Mouse (Mus musculus) embryonic facial prominence, embryonic 11.5 days (tissue): ENCODE measurements at regions not wholly inside any gene's neighbourhood (a gene's known extent, or its start where the extent isn't known, plus 50 kb on each side); places are given as distances from the start of the nearest gene placed in this dataset.

Source experiments
- ATAC-seq: fragments of 200-750 bp; cut with Nextera tagmentation; replicated peaks from 2 replicates; pipeline ENCODE4 v1.8.0; 2017; ENCODE audit warnings: low read depth; ENCODE audit not compliant: insufficient number of reproducible peaks, low FRiP score, low TSS enrichment
- DNase-seq: peaks from one replicate; pipeline ENCODE4 v3.0.0-alpha.2; 2015; ENCODE audit warnings: low spot score
- H3K27ac ChIP-seq: fragments of 300-500 bp; sonication (generic); replicated peaks from 2 replicates; pipeline ENCODE4 v1.5.1; 2014; ENCODE audit warnings: mild to moderate bottlenecking, low read depth, low read length, control low read depth
- H3K27me3 ChIP-seq: fragments of 300-500 bp; sonication (generic); 2 replicates; pipeline ENCODE4 v1.6.1; 2014; ENCODE audit warnings: mild to moderate bottlenecking, low read length, moderate library complexity, mixed read lengths; ENCODE audit not compliant: control insufficient read depth, insufficient read depth
- H3K36me3 ChIP-seq: fragments of 300-500 bp; sonication (generic); replicated peaks from 2 replicates; pipeline ENCODE4 v1.6.1; 2014; ENCODE audit warnings: low read depth, mild to moderate bottlenecking, low read length, moderate library complexity, mixed read lengths; ENCODE audit not compliant: control insufficient read depth, insufficient read depth
- H3K4me1 ChIP-seq: fragments of 300-500 bp; sonication (generic); 2 replicates; pipeline ENCODE4 v1.6.1; 2014; ENCODE audit warnings: low read length, mixed read lengths; ENCODE audit not compliant: control insufficient read depth, insufficient read depth
- H3K4me2 ChIP-seq: fragments of 300-500 bp; sonication (generic); 2 replicates; pipeline ENCODE4 v1.6.1; 2014; ENCODE audit warnings: low read depth, mild to moderate bottlenecking, control low read depth, low read length, moderate library complexity
- H3K4me3 ChIP-seq: fragments of 300-500 bp; sonication (generic); 2 replicates; pipeline ENCODE4 v1.5.1; 2014; ENCODE audit warnings: low read depth, low read length, control low read depth
- H3K9ac ChIP-seq: fragments of 300-500 bp; sonication (generic); replicated peaks from 2 replicates; pipeline ENCODE4 v1.6.1; 2014; ENCODE audit warnings: mild to moderate bottlenecking, control low read depth, low read length
- H3K9me3 ChIP-seq: fragments of 300-500 bp; sonication (generic); replicated peaks from 2 replicates; pipeline ENCODE4 v1.6.1; 2016; ENCODE audit warnings: mild to moderate bottlenecking, low read length, inconsistent platforms, mixed read lengths; ENCODE audit not compliant: control insufficient read depth
- WGBS: fragments of 180-500 bp; shearing (Covaris S2); extraction: QIAGEN DNeasy Blood & Tissue Kit; methylation state at CpG from one replicate; pipeline ENCODE4 v1.1.7; 2014; 5-methylcytosine and 5-hydroxymethylcytosine counted together

GRCm38 (mm10) chr4:53304782-53305385 lies 135.3 kb upstream of the Slc44a1 start:
- Histone ChIP-seq H3K9me3 (no peaks in the 10 kb centered on the region), H3K27me3 (no peaks in the 10 kb centered on the region), H3K36me3 (no peaks in the 10 kb centered on the region), H3K9ac (no peak overlapping the region), H3K4me2 (no peak overlapping the region), H3K4me1 (no peaks in the 10 kb centered on the region), H3K27ac (no peak overlapping the region), H3K4me3 (no peak overlapping the region)
- no peak for DNase-seq
- no peak for ATAC-seq
- 85% methylated on average over 4 of the region's 4 CpGs for WGBS

- no peak overlapping the region for H3K4me3 ChIP-seq
- no peak for ATAC-seq
- H3K4me1 ChIP-seq: no peaks in the 10 kb centered on the region
- H3K9ac ChIP-seq: no peak overlapping the region
- no peaks in the 10 kb centered on the region for H3K9me3 ChIP-seq
- no peaks in the 10 kb centered on the region for H3K36me3 ChIP-seq
- H3K27ac ChIP-seq: no peak overlapping the region
- no peaks in the 10 kb centered on the region for H3K27me3 ChIP-seq
- no peak for DNase-seq
- WGBS: 70% methylated on average over 2 of the region's 2 CpGs
- H3K4me2 ChIP-seq: no peak overlapping the region
Measured at GRCm38 (mm10) chr4:53304290-53304654, 135.9 kb upstream of the Slc44a1 start.

- no peak for DNase-seq
- Histone ChIP-seq H3K9ac (no peak overlapping the region), H3K36me3 (no peaks in the 10 kb centered on the region), H3K27ac (no peak overlapping the region), H3K4me3 (no peak overlapping the region), H3K4me1 (no peaks in the 10 kb centered on the region), H3K9me3 (no peaks in the 10 kb centered on the region), H3K27me3 (no peaks in the 10 kb centered on the region), H3K4me2 (no peak overlapping the region)
- WGBS: 75% methylated on average over 4 of the region's 4 CpGs
- ATAC-seq: no peak
Measured at GRCm38 (mm10) chr4:53303621-53304289, 136.5 kb upstream of the Slc44a1 start.

GRCm38 (mm10) chr4:53297975-53298374 lies 138.3 kb upstream of the Abca1 start:
- no peak overlapping the region for H3K27ac ChIP-seq
- no peaks in the 10 kb centered on the region for H3K4me1 ChIP-seq
- no peak overlapping the region for H3K9ac ChIP-seq
- no peaks in the 10 kb centered on the region for H3K36me3 ChIP-seq
- DNase-seq (no peak), ATAC-seq (no peak)
- H3K4me2 ChIP-seq: no peak overlapping the region
- H3K27me3 ChIP-seq: no peaks in the 10 kb centered on the region
- H3K9me3 ChIP-seq: no peaks in the 10 kb centered on the region
- no peak overlapping the region for H3K4me3 ChIP-seq

GRCm38 (mm10) chr4:53292606-53293005 lies 132.9 kb upstream of the Abca1 start:
- Histone ChIP-seq H3K4me2 (no peak overlapping the region), H3K36me3 (no peaks in the 10 kb centered on the region), H3K4me1 (no peaks in the 10 kb centered on the region), H3K9me3 (no peaks in the 10 kb centered on the region), H3K4me3 (no peak overlapping the region), H3K27ac (no peak overlapping the region), H3K9ac (no peak overlapping the region), H3K27me3 (no peaks in the 10 kb centered on the region)
- DNase-seq: no peak
- WGBS: 87% methylated on average over 3 of the region's 3 CpGs
- no peak for ATAC-seq

- ATAC-seq (no peak), DNase-seq (no peak)
- H3K27me3 ChIP-seq: no peaks in the 10 kb centered on the region
- no peaks in the 10 kb centered on the region for H3K9me3 ChIP-seq
- H3K36me3 ChIP-seq: no peaks in the 10 kb centered on the region
- H3K4me1 ChIP-seq: no peaks in the 10 kb centered on the region
- WGBS: 49% methylated on average over 12 of the region's 12 CpGs
- no peak overlapping the region for H3K4me3 ChIP-seq
- H3K9ac ChIP-seq: no peak overlapping the region
- no peak overlapping the region for H3K4me2 ChIP-seq
- no peak overlapping the region for H3K27ac ChIP-seq
Measured at GRCm38 (mm10) chr4:53277741-53278525, 118.2 kb upstream of the Abca1 start.

GRCm38 (mm10) chr4:53270433-53270832 lies 110.7 kb upstream of the Abca1 start:
- ATAC-seq (no peak), DNase-seq (no peak)
- no peak overlapping the region for H3K4me2 ChIP-seq
- no peaks in the 10 kb centered on the region for H3K27me3 ChIP-seq
- no peak overlapping the region for H3K4me3 ChIP-seq
- H3K36me3 ChIP-seq: no peaks in the 10 kb centered on the region
- 86% methylated on average over 10 of the region's 10 CpGs for WGBS
- no peak overlapping the region for H3K27ac ChIP-seq
- no peaks in the 10 kb centered on the region for H3K9me3 ChIP-seq
- no peak overlapping the region for H3K9ac ChIP-seq
- no peaks in the 10 kb centered on the region for H3K4me1 ChIP-seq

- Histone ChIP-seq H3K4me2 (no peak overlapping the region), H3K27me3 (no peaks in the 10 kb centered on the region), H3K36me3 (no peaks in the 10 kb centered on the region), H3K9me3 (no peaks in the 10 kb centered on the region), H3K9ac (no peak overlapping the region), H3K4me3 (no peak overlapping the region), H3K27ac (no peak overlapping the region), H3K4me1 (no peaks in the 10 kb centered on the region)
- DNase-seq (no peak), ATAC-seq (no peak)
- 86% methylated on average over 5 of the region's 5 CpGs for WGBS
Measured at GRCm38 (mm10) chr4:53269999-53270398, 110.3 kb upstream of the Abca1 start.
